Mouse (Mus musculus) spleen, adult 2 months (tissue): ENCODE results near the gene Rbfox1. TPM values are rescaled to one million over a fixed set of nuclear protein-coding genes. Genes with fewer than 3 reads are reported as not detected.

ENCODE experiments used
- DNase-seq, 2 experiments: peaks; one replicate each; pipeline versions ENCODE4 v3.0.0 to v3.0.0-alpha.2; 2012 to 2021; ENCODE audit warnings: low spot score in 2 of 2, low read depth in 1 of 2
- H3K27ac ChIP-seq: fragments of 200-500 bp; 2 replicates; pipeline ENCODE4 v1.5.1; 2012; ENCODE audit warnings: low read length, inconsistent platforms; ENCODE audit not compliant: insufficient read depth
- H3K27me3 ChIP-seq: fragments of 200-500 bp; 2 replicates; pipeline ENCODE4 v1.6.1; 2012; ENCODE audit warnings: mild to moderate bottlenecking, moderate library complexity, low read length, inconsistent platforms; ENCODE audit not compliant: control insufficient read depth, insufficient read depth
- H3K36me3 ChIP-seq: fragments of 200-500 bp; 2 replicates; pipeline ENCODE4 v1.6.1; 2012; ENCODE audit warnings: mild to moderate bottlenecking, low read length, inconsistent platforms; ENCODE audit not compliant: control insufficient read depth, insufficient read depth
- H3K4me1 ChIP-seq: fragments of 200-500 bp; 2 replicates; pipeline ENCODE4 v1.6.1; 2011; ENCODE audit warnings: inconsistent platforms; ENCODE audit not compliant: control insufficient read depth, insufficient read depth, insufficient read length
- H3K4me3 ChIP-seq: fragments of 200-500 bp; 2 replicates; pipeline ENCODE4 v1.5.1; 2011; ENCODE audit warnings: mild to moderate bottlenecking, inconsistent platforms; ENCODE audit not compliant: insufficient read depth, insufficient read length; ENCODE audit errors: extremely low read depth
- CTCF ChIP-seq: fragments of 200-500 bp; IDR thresholded peaks from 2 replicates; pipeline ENCODE4 v1.5.1; 2011; ENCODE audit warnings: mild to moderate bottlenecking, inconsistent platforms; ENCODE audit not compliant: insufficient read depth, insufficient read length, insufficient replicate concordance; ENCODE audit errors: extremely low read depth
- POLR2A ChIP-seq: fragments of 200-500 bp; IDR thresholded peaks from 2 replicates; pipeline ENCODE4 v1.6.1; 2011; ENCODE audit warnings: low read depth, low read length, inconsistent platforms
- WGBS: fragments of 180-500 bp; shearing (Covaris S2); methylation state at CpG from one replicate; pipeline ENCODE4 v1.1.7; 2018; 5-methylcytosine and 5-hydroxymethylcytosine counted together
- polyA plus RNA-seq: library from polyadenylated mRNA; depleted of rRNA; stranded (reverse); fragments of >200 nt; gene quantifications from 2 replicates; pipeline ENCODE4 v1.2.3, GENCODE M21; 2012

Rbfox1 gene
- polyA plus RNA-seq, 1 experiment: 1.0 TPM

GRCm38 (mm10) chr16:6042766-6043165, 157.6 kb downstream of the Rbfox1 start:
- TF ChIP-seq CTCF (no peak), POLR2A (no peak)
- WGBS: 74% methylated on average over 3 of the region's 3 CpGs
- Histone ChIP-seq H3K27me3 (no peaks in the 10 kb centered on the region), H3K36me3 (no peaks in the 10 kb centered on the region), H3K27ac (no peak overlapping the region), H3K4me3 (no peak overlapping the region), H3K4me1 (no peaks in the 10 kb centered on the region)
- no peak for DNase-seq

DNA sequence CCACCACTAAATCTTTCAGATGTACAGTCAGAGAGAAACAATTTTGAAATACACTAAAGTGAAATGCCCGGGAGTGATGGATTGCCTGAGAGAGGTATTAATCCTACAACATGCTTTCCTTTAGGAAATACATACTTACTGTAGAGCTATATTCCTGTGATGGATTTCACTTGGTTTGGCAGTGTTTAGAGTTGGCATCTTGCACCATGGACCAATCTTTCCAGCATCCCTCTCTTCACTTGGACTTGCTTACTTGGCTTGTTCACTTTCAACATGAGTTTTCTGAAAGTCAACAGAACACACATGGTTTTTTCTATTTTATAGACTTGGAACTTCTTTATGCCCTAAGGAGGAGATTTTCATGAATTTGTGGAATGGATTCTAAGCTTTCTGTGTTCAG, 163.4 kb downstream of the Rbfox1 start:
- WGBS: 91% methylated on average over 1 of the region's 1 CpGs
- H3K27ac ChIP-seq: no peak overlapping the region

DNA sequence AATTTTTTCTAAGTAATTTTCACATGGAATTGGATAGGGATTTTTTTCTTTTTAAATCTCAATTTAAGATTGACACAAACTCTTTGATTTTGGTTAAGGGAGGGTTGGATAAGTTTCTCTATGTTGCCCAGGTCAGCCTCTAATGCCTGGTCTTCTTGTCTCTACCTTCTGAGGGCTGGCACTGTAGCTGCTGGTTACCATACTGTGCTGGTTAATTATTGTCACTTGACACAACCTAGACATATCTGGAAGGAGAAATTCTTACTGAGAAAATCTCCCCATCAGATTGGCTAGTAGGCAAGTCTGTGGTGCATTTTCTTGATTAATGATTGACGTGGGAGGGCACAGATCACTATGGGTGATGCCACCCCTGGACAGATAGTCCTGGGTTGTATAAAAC, 177.3 kb downstream of the Rbfox1 start:
- H3K27me3 ChIP-seq: no peaks in the 10 kb centered on the region
- no peaks in the 10 kb centered on the region for H3K4me1 ChIP-seq
- TF ChIP-seq POLR2A: no peak
- no peak for TF ChIP-seq CTCF
- DNase-seq: no peak
- H3K36me3 ChIP-seq: no peaks in the 10 kb centered on the region
- no peak overlapping the region for H3K27ac ChIP-seq
- H3K4me3 ChIP-seq: no peak overlapping the region
- 89% methylated on average over 1 of the region's 1 CpGs for WGBS

More for the DNA sequence above, 163.4 kb downstream of the Rbfox1 start:
- Histone ChIP-seq H3K4me3 (no peak overlapping the region), H3K4me1 (no peaks in the 10 kb centered on the region), H3K36me3 (no peaks in the 10 kb centered on the region), H3K27me3 (no peaks in the 10 kb centered on the region)
- no peak for DNase-seq
- no peak for TF ChIP-seq CTCF
- no peak for TF ChIP-seq POLR2A

- DNase-seq: no peak
- Histone ChIP-seq H3K27me3 (no peaks in the 10 kb centered on the region), H3K4me3 (no peak overlapping the region), H3K4me1 (no peaks in the 10 kb centered on the region), H3K36me3 (no peaks in the 10 kb centered on the region), H3K27ac (no peak overlapping the region)
- WGBS: 84% methylated on average over 4 of the region's 4 CpGs
- TF ChIP-seq CTCF: no peak
- no peak for TF ChIP-seq POLR2A
These were observed 180.3 kb downstream of the Rbfox1 start for GRCm38 (mm10) chr16:6065481-6065880.

GRCm38 (mm10) chr16:6075442-6076050, 190.4 kb downstream of the Rbfox1 start:
- TF ChIP-seq CTCF (no peak), POLR2A (no peak)
- DNase-seq: no peak
- no peaks in the 10 kb centered on the region for H3K4me1 ChIP-seq
- no peaks in the 10 kb centered on the region for H3K27me3 ChIP-seq
- no peak overlapping the region for H3K4me3 ChIP-seq
- no peaks in the 10 kb centered on the region for H3K36me3 ChIP-seq
- H3K27ac ChIP-seq: no peak overlapping the region
- WGBS: 81% methylated on average over 10 of the region's 10 CpGs

DNA sequence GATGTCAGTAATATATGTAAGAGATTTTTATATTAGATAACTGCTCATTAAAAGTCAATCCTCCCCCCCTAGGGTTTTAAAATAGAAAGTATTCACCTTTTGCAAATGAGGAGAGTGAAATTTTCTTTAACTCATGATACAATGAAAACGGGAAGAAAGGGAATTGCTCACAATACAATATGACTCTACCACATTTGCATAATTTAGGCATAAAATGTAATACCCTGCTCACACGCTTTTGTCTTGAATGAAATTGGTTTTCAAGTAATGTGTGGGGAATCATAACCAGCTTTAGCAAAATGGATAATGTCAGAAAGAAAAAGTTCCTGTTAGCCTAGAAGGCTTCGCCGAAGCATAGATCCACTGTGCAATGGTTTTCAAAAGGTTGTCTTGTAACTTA, 193.9 kb downstream of the Rbfox1 start:
- H3K27ac ChIP-seq: no peak overlapping the region
- H3K4me1 ChIP-seq: no peaks in the 10 kb centered on the region
- H3K36me3 ChIP-seq: no peaks in the 10 kb centered on the region
- DNase-seq: no peak
- 92% methylated on average over 4 of the region's 4 CpGs for WGBS
- no peaks in the 10 kb centered on the region for H3K27me3 ChIP-seq
- H3K4me3 ChIP-seq: no peak overlapping the region
- TF ChIP-seq CTCF (no peak), POLR2A (no peak)

- no peaks in the 10 kb centered on the region for H3K36me3 ChIP-seq
- TF ChIP-seq CTCF (no peak), POLR2A (no peak)
- H3K4me1 ChIP-seq: no peaks in the 10 kb centered on the region
- no peaks in the 10 kb centered on the region for H3K27me3 ChIP-seq
- no peak for DNase-seq
- H3K4me3 ChIP-seq: no peak overlapping the region
- H3K27ac ChIP-seq: no peak overlapping the region
- 74% methylated on average over 7 of the region's 7 CpGs for WGBS
These were observed 199.7 kb downstream of the Rbfox1 start for GRCm38 (mm10) chr16:6084701-6085365.
